Mouse (Mus musculus) forebrain, embryonic 16.5 days (tissue): ENCODE data around the gene Olfml1. TPM values are rescaled to one million over a fixed set of nuclear protein-coding genes. Genes with fewer than 3 reads are reported as not detected.

Source experiments
- ATAC-seq: fragments of 200-750 bp; cut with Nextera tagmentation; 2 replicates; pipeline ENCODE4 v1.8.0; 2017; ENCODE audit warnings: mild to moderate bottlenecking, moderate library complexity
- H3K27ac ChIP-seq: fragments of 300-500 bp; sonication (generic); 2 replicates; pipeline ENCODE4 v1.5.1; 2014; ENCODE audit warnings: low read length, control low read depth
- H3K27me3 ChIP-seq: fragments of 300-500 bp; sonication (generic); replicated peaks from 2 replicates; pipeline ENCODE4 v1.6.1; 2014; ENCODE audit warnings: low read length; ENCODE audit not compliant: control insufficient read depth, insufficient read depth
- H3K36me3 ChIP-seq: fragments of 300-500 bp; sonication (generic); 2 replicates; pipeline ENCODE4 v1.6.1; 2014; ENCODE audit not compliant: control insufficient read depth, insufficient read depth
- H3K4me1 ChIP-seq: fragments of 300-500 bp; sonication (generic); replicated peaks from 2 replicates; pipeline ENCODE4 v1.6.1; 2014; ENCODE audit warnings: low read length; ENCODE audit not compliant: control insufficient read depth, insufficient read depth
- H3K4me2 ChIP-seq: fragments of 300-500 bp; sonication (generic); 2 replicates; pipeline ENCODE4 v1.6.1; 2014; ENCODE audit warnings: mild to moderate bottlenecking, low read length, control low read depth
- H3K4me3 ChIP-seq: fragments of 300-500 bp; sonication (generic); replicated peaks from 2 replicates; pipeline ENCODE4 v1.5.1; 2014; ENCODE audit warnings: mild to moderate bottlenecking, low read length, control low read depth
- H3K9ac ChIP-seq: fragments of 300-500 bp; sonication (generic); replicated peaks from 2 replicates; pipeline ENCODE4 v1.6.1; 2014; ENCODE audit warnings: low read depth, low read length, control low read depth
- H3K9me3 ChIP-seq: fragments of 300-500 bp; sonication (generic); 2 replicates; pipeline ENCODE4 v1.6.1; 2016; ENCODE audit warnings: low read length; ENCODE audit not compliant: control insufficient read depth
- WGBS: fragments of 180-500 bp; shearing (Covaris S2); extraction: QIAGEN DNeasy Blood & Tissue Kit; methylation state at CpG from one replicate; pipeline ENCODE4 v1.1.7; 2014; 5-methylcytosine and 5-hydroxymethylcytosine counted together
- polyA plus RNA-seq: library from polyadenylated mRNA; unstranded; fragments of >200 nt; fragmentation: Nextera tagmentation; extraction: Ambion mirVana; gene quantifications from 2 replicates; pipeline ENCODE4 v1.2.1, GENCODE M21; 2015

Olfml1 gene
- polyA plus RNA-seq = 2.6 and 4.5 TPM in 2 replicates

- H3K27me3 ChIP-seq = no peaks in the 10 kb centered on the region
- no peaks in the 10 kb centered on the region for H3K4me1 ChIP-seq
- no peaks in the 10 kb centered on the region for H3K36me3 ChIP-seq
- no peak within 1 kb of the TSS for H3K4me2 ChIP-seq
- no peak within 1 kb of the TSS for H3K9ac ChIP-seq
- no peak within 1 kb of the TSS for H3K27ac ChIP-seq
- ATAC-seq = 0 out of 2 replicates have a peak, but pooled peaks have one; percentile 33
- 60% methylated on average over 7 of the region's 7 CpGs for WGBS
- H3K4me3 ChIP-seq = no peak within 1 kb of the TSS
- H3K9me3 ChIP-seq = peaks cover 4% of the 10 kb centered on the region; the same call in 1 of the 2 replicates
Measured at GRCm38 (mm10) chr7:107567261-107567671, at the start of gene Olfml1. Gene Olfml1 (plus strand): TSS chr7:107567446.

DNA sequence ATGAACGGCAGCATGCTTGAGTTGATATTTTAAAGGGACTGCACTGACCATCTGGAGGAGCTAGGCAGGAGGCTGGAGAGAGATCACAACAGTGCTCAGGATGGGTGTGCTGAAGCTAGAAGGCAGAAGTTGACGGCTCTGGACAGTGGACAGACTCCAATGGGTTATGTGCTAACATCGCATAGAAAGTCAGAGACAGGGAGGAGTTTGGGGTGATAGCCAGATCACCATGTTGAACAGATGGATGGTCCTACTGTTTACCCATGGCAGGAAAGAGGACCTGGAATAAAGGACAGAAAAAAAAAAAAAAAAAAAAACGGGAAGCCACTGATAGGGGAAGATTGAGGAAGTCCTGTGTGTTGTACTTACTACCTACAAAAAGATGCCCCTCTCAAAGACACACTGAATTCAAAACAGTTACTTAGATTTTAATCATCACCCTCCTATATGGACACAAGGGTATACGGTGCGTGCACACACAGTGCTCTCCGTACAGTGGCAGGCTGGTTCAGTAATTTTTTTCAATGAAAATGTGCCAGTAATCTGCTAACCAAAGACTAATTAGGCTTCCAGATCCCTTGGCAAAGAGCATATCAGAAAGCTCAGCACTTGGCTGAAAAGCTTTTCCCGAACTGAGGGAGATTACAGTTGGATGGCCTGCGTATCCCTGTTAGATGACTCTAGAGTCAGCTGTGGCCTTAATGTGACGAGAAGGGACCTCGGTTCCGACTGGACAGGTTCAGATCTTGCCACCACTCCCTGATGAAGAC is 47.8 kb upstream of the Olfml1 start:
- Histone ChIP-seq H3K4me1 (peaks cover 10% of the 10 kb centered on the region), H3K9me3 (no peaks in the 10 kb centered on the region), H3K4me3 (no peak overlapping the region), H3K4me2 (no peak overlapping the region), H3K36me3 (no peaks in the 10 kb centered on the region), H3K9ac (no peak overlapping the region), H3K27ac (no peak overlapping the region), H3K27me3 (no peaks in the 10 kb centered on the region)
- 52% methylated on average over 12 of the region's 12 CpGs for WGBS
- ATAC-seq = peak; percentile 64

DNA sequence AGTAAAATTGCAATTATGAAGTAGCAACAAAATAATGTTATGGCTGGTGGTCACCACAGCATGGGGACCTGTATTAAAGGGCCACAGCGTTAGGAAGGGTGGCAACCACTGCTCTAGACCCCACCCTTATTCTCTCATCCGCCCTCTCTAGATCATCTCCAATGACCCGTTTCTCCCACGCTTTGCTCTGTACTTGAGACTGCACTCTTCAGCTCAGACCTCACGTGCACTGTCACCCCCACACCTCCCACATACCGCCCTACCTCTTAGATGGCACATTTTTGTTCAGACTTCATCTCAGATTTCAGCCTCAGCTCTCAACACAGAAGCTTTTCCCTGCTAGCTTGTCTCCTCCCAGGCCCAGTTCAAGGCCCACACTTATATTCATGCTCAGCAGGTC is 45.8 kb upstream of the Olfml1 start:
- Histone ChIP-seq H3K9ac (no peak overlapping the region), H3K4me2 (no peak overlapping the region), H3K27me3 (no peaks in the 10 kb centered on the region), H3K27ac (no peak overlapping the region), H3K36me3 (no peaks in the 10 kb centered on the region), H3K4me3 (no peak overlapping the region), H3K4me1 (peaks cover 10% of the 10 kb centered on the region), H3K9me3 (no peaks in the 10 kb centered on the region)
- ATAC-seq = no peak
- WGBS = 91% methylated on average over 6 of the region's 6 CpGs

- H3K9me3 ChIP-seq = no peaks in the 10 kb centered on the region
- no peaks in the 10 kb centered on the region for H3K27me3 ChIP-seq
- H3K36me3 ChIP-seq = no peaks in the 10 kb centered on the region
- ATAC-seq = peak; percentile 61; the same call in 1 of the 2 replicates
- no peak overlapping the region for H3K9ac ChIP-seq
- no peak overlapping the region for H3K4me2 ChIP-seq
- H3K4me3 ChIP-seq = no peak overlapping the region
- WGBS = 24% methylated on average over 1 of the region's 1 CpGs
- no peak overlapping the region for H3K27ac ChIP-seq
- no peaks in the 10 kb centered on the region for H3K4me1 ChIP-seq
Measured at GRCm38 (mm10) chr7:107526299-107526698, 40.9 kb upstream of the Olfml1 start.

DNA sequence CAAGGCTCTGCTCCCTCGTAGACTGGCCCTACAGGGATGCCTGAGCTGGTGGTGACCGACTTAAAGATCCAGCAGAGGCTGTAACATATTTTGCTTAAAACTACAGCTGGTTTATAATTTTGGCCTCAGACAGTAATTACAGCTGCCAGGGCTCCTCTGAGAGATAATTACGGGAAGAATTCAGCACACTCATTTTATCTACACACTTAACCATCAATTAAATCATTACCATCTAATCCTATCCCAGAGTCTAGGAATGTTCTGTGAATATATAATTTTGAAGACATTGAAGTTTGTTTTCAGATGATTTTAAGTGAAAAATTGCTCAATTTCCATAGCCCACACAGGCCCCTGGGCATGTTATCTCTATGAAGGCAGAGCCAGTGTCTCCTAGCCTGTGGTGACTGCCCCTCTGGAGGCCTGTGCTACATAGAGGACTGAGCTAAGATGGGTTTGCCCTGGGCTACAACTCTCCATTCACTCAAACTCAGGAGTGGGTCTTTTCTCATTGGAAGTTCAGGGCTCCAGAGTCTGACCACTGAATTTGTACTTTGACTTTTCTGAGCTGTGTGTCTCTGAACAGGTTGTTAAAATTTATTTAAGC is 39.0 kb upstream of the Olfml1 start:
- H3K9me3 ChIP-seq = no peaks in the 10 kb centered on the region
- H3K36me3 ChIP-seq = no peaks in the 10 kb centered on the region
- ATAC-seq = peak; percentile 73
- H3K9ac ChIP-seq = no peak overlapping the region
- no peak overlapping the region for H3K4me2 ChIP-seq
- no peak overlapping the region for H3K27ac ChIP-seq
- WGBS = 56% methylated on average over 3 of the region's 3 CpGs
- H3K4me1 ChIP-seq = no peaks in the 10 kb centered on the region
- H3K4me3 ChIP-seq = no peak overlapping the region
- no peaks in the 10 kb centered on the region for H3K27me3 ChIP-seq

DNA sequence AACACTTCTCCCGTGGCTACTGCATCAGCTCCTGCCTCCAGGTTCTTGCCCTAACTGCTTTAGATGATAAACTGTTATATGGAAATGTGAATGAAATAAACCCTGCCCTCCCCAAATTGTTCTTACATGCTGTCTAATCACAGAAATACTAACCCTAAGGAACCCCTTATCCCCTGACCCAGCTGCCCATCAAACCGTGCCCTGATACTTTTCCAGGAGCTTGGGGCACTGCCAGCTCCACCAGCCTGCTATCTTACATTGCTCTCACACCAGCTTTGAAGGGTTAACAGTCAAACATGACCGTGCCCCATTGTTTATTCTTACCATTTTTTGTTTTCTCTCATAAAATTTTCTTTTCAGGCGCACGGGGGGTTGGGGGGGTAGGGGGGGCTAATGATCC is 37.9 kb upstream of the Olfml1 start:
- H3K27ac ChIP-seq = no peak overlapping the region
- WGBS = 68% methylated on average over 5 of the region's 5 CpGs
- no peak for ATAC-seq
- H3K4me3 ChIP-seq = no peak overlapping the region
- no peaks in the 10 kb centered on the region for H3K4me1 ChIP-seq
- H3K9ac ChIP-seq = no peak overlapping the region
- H3K27me3 ChIP-seq = no peaks in the 10 kb centered on the region
- no peaks in the 10 kb centered on the region for H3K36me3 ChIP-seq
- no peak overlapping the region for H3K4me2 ChIP-seq
- H3K9me3 ChIP-seq = no peaks in the 10 kb centered on the region

DNA sequence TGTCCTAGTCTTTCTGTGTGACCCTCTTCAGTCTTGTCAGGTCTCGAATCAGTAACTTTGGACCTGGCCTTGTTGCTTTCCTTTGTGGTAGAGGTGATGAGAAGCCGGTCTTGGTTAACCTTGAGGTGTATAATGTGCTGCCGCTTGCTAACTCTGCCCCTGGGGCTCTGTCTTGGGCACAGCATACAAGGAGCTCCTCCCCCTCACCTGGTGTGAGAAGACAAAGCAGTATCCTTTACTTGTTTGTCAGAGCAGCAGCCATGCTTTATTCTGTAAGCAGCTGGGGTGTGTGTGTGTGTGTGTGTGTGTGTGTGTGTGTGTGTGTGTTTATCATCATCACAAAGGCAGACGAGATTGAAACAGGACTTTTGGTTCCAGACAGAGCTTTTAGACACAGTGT is 31.9 kb upstream of the Olfml1 start:
- H3K4me2 ChIP-seq = no peak overlapping the region
- H3K27me3 ChIP-seq = no peaks in the 10 kb centered on the region
- no peak for ATAC-seq
- no peaks in the 10 kb centered on the region for H3K4me1 ChIP-seq
- H3K27ac ChIP-seq = no peak overlapping the region
- H3K9ac ChIP-seq = no peak overlapping the region
- no peaks in the 10 kb centered on the region for H3K36me3 ChIP-seq
- no peaks in the 10 kb centered on the region for H3K9me3 ChIP-seq
- 78% methylated on average over 4 of the region's 4 CpGs for WGBS
- H3K4me3 ChIP-seq = no peak overlapping the region

DNA sequence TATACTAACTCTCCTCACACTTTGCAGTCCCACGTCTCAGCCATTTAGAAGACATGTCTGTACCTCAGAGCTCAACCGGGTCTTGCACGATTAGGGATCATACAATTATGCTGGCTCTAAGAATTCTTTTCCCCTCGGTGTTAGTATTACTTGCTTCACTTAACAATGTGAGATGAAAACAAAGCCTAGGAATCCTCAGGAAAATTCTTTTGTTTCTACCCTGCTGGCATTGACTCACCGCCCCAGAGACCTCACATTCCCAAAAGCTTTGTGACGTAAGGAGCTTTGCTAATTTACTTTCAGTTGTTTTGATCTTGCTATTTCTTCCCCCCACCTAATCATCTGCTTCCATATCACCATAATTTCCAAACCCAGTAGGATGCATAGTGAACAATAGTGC is 30.7 kb upstream of the Olfml1 start:
- no peaks in the 10 kb centered on the region for H3K36me3 ChIP-seq
- H3K4me1 ChIP-seq = no peaks in the 10 kb centered on the region
- no peak for ATAC-seq
- H3K4me2 ChIP-seq = no peak overlapping the region
- no peaks in the 10 kb centered on the region for H3K27me3 ChIP-seq
- H3K9me3 ChIP-seq = no peaks in the 10 kb centered on the region
- WGBS = 25% methylated on average over 6 of the region's 6 CpGs
- no peak overlapping the region for H3K4me3 ChIP-seq
- no peak overlapping the region for H3K9ac ChIP-seq
- H3K27ac ChIP-seq = no peak overlapping the region

DNA sequence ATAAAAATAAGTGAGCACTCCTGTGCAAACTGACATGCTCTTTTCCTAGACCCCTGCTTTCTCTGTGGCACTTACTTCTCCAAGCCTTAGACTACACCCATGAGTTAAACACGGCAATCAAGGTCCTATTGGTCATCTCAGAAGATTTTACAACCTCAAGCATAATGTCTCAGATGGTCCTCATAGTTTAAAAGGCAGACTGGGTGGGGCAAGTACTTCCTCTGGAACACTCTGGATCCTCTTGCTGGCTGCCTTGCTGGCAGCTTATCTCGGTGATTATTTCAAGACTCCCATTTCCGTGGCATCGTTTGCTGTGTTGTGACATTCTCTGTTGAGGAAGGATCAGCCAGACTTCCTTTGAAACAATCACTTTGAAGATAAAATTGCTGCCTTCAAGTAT is 27.2 kb upstream of the Olfml1 start:
- no peaks in the 10 kb centered on the region for H3K4me1 ChIP-seq
- H3K27me3 ChIP-seq = no peaks in the 10 kb centered on the region
- ATAC-seq = no peak
- no peaks in the 10 kb centered on the region for H3K9me3 ChIP-seq
- H3K4me3 ChIP-seq = no peak overlapping the region
- no peak overlapping the region for H3K4me2 ChIP-seq
- no peak overlapping the region for H3K27ac ChIP-seq
- H3K36me3 ChIP-seq = no peaks in the 10 kb centered on the region
- 61% methylated on average over 4 of the region's 4 CpGs for WGBS
- no peak overlapping the region for H3K9ac ChIP-seq
